Mouse (Mus musculus): ENCODE data around the gene Prl. TPM values are rescaled to one million over a fixed set of nuclear protein-coding genes. Genes with fewer than 3 reads are reported as not detected.
"Not testable (repeated sequence)": the region's sequence is repeated elsewhere in the genome, so short reads cannot be mapped to it uniquely, and the experiment has no call there.

Prl gene
- total RNA-seq (2021): not detected in 2 replicates
- long read RNA-seq: 0 reads

DNA sequence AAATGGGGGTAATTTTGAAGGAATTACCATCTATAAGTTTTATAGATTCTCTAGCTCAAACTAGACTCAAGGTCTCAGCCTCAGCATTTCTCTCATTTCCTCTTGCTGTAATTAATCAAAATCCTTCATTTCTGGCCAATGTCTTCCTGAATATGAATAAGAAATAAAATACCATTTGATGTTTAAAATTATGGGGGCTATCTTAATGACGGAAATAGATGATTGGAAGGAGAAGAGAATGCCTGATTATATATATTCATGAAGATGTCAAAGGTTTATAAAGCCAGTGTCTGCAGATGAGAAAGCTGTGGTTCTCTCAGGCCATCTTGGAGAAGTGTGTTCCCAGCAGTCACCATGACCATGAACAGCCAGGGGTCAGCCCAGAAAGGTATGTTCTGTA is at the start of gene Prl:
Gene Prl (plus strand): TSS at position 301 of the 400 bp plus-strand sequence.
- no peak for DNase-seq

DNA sequence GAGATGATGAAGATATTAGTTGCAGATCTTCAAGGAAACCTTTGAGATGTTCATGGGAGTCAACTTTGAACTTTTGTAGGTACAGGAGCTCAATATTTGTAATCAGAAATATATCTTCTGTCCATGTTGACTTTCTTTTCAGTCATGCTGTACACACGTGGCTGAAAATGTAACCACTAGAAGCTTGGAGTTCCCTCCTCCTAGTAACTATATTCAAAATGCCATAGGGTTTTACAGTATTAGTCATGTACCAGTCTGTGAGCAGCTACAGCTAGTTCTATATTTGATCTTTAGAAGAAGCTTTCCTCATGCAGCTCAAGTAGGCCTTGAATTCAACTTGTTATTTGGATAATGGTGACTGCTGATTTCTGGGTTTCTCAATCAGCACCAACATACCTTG is 30.8 kb upstream of the Prl start:
- no peak for DNase-seq

DNA sequence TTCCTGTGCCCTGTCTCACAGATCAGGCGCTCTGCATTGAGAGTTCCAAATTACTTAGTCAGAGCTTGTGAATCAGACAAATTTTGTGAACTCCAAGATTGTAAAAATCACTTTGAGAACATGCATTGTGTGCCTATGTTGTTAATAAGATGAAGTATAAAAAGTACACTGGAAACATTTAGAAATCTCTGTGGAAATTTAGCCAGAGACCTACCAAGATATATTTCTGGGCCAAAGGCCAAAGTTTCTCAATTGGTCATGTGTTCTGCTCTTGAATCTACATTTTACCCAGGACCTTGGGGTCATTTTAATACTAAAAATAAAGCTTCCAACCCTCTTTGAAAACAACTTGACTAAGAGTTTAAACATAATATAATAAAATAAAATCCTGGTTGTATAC is 30.0 kb upstream of the Prl start:
- DNase-seq: no peak

DNA sequence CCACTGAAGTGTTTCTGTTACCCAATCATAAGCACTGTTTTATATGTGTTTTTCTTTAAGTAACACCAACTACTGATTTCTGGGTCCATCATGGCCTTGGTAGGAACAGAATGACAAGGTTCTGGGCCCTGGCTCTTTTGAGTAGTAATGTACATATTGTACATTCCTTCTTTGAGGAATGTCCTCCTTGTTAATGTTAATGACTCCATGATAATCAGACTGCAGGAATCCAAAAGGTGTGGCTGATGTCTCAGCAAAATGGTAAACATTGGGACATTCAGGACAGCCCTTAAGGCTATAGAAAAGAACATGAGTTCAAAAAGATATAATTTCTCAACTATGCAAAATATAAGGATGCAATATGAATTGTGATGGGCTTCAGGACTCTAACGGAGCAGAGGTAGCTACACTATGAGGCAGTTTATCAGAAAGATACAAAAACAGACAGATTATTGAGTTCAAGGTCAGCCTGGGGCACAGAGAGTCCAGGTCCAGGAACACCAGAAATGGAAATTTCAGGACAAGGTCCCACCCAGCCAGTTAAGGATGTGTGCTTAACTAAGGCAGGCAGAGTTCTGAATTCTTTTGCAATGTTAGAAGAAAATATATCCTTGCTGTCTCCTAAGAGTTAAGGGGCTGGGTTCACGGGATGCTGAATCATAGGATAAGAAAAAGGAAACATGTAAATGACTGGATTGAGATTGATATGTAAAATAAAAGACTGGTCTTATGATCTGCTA is 28.7 kb upstream of the Prl start:
- DNase-seq: no peak

DNA sequence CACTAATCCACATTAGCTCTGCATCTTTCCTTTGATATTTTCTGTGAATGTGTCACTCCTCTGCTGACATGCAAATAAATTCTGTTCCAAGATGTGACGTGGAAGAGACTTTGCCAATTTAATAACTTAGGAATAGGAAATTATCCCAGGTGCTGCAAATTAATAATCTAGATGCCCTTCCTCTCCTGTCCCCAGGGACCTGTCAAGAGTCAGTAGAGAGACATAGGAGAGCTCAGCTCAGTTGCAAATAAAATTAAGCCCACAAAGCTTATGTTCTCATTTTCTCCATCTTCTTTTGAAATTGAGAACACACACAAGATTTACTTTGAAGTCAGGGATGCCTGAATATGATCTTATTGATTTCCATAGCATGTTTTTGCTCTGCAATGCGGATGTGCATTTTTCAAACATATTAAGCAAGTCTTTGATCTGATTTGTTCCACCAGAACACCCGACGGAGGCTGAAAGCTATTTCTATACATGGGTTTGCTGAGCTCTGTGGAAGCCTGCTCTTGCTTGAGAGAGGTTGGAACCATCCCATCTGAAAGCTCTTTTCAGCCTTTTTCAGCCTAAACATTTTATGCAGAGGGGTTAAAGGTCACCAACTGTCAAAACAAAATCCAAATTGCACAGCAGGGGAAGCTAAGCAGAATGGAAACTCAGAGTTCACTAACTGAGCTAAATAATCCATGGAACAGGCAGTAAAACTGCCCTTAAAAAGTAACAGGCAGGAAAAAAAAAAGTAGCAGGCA is 26.1 kb upstream of the Prl start:
- DNase-seq: no peak

DNA sequence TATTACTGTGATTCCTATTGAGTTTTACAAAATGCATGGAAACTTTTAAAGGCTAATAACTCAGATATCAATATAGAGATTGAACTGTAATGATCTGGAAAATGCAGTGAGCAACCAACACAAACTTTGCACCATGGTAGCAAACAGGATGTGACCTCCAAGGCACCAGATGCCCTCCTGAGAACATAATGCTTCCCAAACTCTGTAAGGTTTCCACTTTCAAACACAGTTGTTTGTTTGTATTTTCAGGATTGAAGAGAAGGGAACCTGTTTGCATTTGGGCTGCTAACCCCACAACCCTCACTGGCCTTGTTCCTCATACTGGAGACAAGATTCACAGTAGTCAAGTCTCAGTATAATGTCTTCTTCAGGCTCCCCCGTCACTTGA is 25.5 kb upstream of the Prl start:
- DNase-seq: no peak

DNA sequence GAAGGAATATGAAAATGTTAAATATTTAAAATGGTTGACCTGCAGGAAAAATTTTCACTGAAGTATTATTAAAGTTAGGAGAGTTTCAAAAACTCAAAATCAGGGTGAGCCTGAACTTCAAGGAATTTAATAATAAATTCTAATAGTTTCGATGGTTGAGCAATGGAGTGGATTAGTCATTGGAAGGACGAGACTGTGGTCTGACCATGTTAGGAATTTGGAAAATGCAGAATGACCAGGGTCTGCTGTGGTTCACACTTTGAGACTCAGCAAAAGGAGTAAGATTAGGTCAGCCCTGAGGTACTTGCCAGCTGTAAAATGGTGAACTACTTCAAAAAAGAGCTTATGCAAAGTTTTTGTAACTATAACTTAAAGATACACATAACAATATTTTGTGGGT is 24.4 kb upstream of the Prl start:
- no peak for DNase-seq

DNA sequence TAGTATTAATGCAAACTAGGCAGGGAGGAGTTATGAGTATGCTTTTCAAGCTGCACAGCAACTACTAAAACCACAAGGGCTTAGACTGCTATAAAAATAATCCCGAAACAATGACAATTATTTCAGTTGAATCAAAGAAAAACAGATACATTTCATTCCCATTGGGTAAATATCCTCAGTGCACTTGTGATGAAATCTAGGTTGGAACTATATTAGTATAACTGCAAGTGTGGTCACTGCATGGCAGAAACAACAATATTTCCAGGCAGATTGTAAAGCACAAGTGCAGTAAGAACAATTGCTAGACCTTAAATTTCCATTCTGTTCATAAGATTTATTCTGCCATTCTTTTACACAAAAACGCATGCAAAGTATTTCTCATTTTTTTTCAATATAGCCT is 15.2 kb upstream of the Prl start:
- no peak for DNase-seq

DNA sequence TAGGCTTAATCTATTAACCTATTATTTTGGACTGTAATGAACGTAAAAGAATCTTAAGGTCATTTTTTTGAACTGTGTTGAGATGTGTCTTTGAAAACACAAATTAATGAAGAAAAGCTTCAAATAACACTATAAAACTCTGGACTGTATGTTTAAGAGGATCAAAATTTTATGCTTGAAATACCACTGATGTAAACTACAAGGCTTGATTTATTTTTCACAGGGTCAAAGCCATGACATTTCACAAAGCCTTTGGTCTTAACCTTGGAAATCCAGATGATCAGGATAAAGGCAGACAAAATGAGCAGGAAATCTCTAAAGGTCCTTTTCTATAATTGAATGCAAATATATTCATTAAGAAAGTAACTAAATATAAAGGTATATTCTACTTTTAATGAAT is 14.0 kb upstream of the Prl start:
- DNase-seq: no peak

DNA sequence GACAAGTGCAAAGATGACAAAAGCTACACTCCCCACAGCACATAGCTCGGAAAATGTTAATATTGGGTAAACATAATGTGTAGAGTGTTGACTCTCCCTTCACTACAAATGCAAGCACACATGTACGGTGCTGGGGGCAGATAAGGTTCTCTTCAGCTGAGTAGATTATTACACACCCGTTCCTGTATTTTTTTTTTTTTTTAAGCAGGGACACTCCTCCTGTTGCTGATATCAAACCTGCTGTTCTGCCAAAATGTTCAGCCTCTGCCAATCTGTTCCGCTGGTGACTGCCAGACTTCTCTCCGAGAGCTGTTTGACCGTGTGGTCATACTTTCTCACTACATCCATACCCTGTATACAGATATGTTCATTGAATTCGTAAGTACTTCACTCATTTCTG is 1.8 kb downstream of the Prl start:
- no peak for DNase-seq

DNA sequence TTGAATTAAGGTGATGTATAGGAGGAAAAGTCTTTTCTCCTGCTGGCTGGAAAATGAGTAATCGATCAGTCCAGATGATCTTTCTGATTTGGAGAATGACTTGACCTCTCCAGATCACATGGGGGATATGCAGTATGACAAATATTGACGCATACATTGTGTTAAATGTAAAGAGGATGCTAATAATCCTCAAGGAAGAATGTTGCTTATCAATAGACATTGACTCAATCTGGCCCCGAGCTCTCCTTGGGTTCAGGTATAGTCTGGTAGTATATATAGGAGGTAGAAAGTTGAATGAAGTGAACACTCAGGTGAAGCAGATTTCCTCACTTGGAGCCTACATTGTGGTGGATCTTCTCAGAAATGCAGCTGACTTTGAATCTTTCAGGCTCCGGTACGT is 36.5 kb downstream of the Prl start, which contains the start of gene Prl3d1:
Gene Prl3d1 (plus strand): TSS at position 301 of the 400 bp plus-strand sequence.
- DNase-seq: not testable (repeated sequence)

Other genes starting within 250 kb of the Prl start
- gene Prl3d1, start 36.6 kb downstream of the Prl start, total RNA-seq (2021): not detected in 2 replicates
- gene Prl3d2, start 64.1 kb downstream of the Prl start, total RNA-seq (2021): not detected in 2 replicates
- not detected in 2 replicates for gene Prl3d3, start 99.2 kb downstream of the Prl start, total RNA-seq (2021)
- gene Prl3c1, start 139.1 kb downstream of the Prl start, total RNA-seq (2021): not detected in 2 replicates
- gene Prl3b1, start 184.3 kb downstream of the Prl start, total RNA-seq (2021): not detected in 2 replicates
- not detected in 2 replicates for gene Prl3a1, start 201.9 kb downstream of the Prl start, total RNA-seq (2021)

Measured in adrenal gland, postnatal 25 days (tissue).